Mouse (Mus musculus) retina, postnatal 1 day (tissue): ENCODE measurements around the gene Smarcc2.
"Not testable (repeated sequence)": the region's sequence is repeated elsewhere in the genome, so short reads cannot be mapped to it uniquely, and the experiment has no call there.

Experiments used
- DNase-seq: peaks from one replicate; pipeline ENCODE4 v3.0.0-alpha.2; 2012

Gene Smarcc2

GRCm38 (mm10) chr10:128444354-128444753, 14.7 kb upstream of the Smarcc2 start:
- no peak for DNase-seq

DNA sequence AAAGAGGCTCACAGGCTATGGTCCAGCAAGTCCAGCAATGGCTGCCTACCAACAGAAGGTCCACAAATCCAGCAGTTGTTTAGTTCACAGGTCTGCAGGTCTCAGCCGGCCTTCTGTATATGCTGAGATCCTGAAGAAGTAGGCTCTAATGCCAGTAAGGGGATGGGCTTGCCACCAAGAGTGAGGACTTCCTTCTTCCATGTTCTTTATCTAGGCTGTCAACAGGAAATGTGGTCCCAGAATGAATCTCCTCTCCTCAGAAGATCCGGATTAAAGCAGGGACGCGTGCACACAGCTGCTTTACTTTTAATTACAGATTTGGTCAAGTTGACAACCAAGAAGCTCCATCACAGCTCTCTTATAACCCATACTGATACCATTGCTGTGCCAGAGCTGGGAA, 13.6 kb upstream of the Smarcc2 start:
- no peak for DNase-seq

GRCm38 (mm10) chr10:128451014-128451413, 8.0 kb upstream of the Smarcc2 start:
- DNase-seq: no peak

GRCm38 (mm10) chr10:128454471-128454870, 4.6 kb upstream of the Smarcc2 start:
- DNase-seq: no peak

DNA sequence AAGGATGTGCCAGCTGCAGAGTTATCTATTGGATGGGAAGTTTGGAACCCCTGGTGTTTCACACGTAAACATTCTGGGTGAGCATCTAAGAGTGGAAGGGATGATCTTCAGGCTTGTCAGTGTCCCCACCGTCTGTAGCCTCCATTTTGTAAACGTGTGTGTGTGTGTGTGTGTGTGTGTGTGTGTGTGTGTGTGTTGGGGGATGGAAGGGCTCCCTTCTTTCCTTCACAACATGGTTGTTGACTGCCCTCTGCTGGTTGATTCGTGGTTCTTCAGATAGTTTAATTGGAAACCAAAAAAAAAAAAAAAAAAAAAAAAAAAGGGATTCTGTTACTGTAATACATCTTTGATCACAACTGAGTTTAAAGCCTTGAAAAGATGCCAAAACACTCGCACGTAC, 3.8 kb upstream of the Smarcc2 start:
- peak; percentile 93 for DNase-seq

GRCm38 (mm10) chr10:128457676-128458075, 1.4 kb upstream of the Smarcc2 start:
- DNase-seq: no peak

DNA sequence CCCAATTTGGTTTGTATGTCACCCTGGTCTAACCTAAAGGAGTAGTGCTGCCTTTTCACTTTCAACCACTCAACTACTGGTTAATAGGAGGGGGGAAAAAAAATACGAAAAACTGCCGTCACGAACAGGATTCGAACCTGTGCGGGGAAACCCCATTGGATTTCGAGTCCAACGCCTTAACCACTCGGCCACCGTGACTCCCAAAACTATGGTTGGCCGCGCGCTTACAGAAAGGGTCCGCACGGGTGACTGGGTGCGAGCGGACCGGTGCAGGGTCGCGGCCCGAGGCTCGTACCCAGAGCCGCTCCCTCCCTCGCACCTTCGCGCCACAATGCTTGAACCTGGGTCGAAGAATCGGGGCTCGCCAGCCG, 715 bp upstream of the Smarcc2 start:
- DNase-seq: peak; percentile 91

DNA sequence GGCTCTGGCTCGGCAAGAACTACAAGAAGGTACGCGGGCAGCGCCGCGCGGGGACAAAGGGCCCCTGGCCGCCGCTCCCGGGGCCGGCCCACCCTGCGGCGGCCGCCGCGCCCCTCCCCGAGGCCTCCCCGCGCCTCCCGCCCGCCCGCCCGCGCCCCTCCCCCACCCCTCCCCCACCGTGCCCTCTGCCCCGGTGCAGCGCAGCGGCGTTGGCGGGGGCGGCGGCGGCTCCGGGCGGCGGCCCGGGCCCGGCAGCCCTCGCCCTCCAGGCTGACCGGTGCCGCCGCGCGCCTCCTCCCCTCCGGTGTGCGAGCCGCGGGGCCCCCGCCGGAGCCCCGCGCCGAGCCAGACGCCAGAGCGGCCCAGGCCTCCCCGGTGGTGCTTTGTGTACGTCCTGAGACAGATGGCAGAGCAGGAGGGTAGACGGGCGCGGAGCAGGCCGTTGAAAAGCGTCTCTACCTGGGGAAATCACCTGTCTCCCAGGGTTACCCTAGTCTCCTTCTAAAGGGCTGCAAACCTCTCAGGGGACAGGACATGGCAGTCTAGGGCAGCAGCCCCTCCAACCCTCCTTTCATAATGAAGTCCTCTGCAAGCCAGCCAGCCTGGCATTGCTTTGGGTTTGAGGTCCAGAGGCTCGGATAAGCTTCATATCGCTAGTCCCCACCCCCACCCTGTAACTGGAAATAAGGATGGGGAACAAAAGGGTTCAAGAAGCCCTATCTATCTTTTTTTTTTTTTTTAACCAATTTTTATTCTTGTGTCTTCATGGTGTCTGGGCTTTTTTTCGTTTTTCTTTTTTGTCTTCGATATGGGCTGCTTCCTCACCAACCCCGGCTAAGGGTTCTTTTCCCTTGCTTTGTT, 591 bp downstream of the Smarcc2 start:
- DNase-seq: peak; percentile 60

GRCm38 (mm10) chr10:128460270-128460630, 1.2 kb downstream of the Smarcc2 start:
- DNase-seq: peak; percentile 37

DNA sequence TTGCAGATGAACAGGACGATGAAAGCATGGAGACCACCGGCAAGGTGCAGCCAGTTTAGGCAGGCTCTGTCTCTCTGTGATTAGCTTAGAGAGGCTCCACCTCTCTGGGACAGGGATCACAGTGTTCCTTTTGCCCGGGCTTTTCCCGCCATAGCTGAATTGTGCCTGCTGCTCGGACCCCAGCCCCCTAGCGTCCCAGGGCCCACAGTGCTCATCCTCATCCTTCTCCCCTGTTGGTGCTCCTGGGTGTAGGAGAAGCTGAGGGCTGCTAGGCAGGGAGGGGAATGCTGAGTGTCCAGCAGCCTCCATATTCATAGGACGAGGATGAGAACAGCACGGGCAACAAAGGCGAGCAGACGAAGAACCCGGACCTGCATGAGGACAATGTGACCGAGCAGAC, 15.3 kb downstream of the Smarcc2 start:
- DNase-seq: no peak

GRCm38 (mm10) chr10:128486370-128486769, 27.3 kb downstream of the Smarcc2 start:
- DNase-seq: no peak

DNA sequence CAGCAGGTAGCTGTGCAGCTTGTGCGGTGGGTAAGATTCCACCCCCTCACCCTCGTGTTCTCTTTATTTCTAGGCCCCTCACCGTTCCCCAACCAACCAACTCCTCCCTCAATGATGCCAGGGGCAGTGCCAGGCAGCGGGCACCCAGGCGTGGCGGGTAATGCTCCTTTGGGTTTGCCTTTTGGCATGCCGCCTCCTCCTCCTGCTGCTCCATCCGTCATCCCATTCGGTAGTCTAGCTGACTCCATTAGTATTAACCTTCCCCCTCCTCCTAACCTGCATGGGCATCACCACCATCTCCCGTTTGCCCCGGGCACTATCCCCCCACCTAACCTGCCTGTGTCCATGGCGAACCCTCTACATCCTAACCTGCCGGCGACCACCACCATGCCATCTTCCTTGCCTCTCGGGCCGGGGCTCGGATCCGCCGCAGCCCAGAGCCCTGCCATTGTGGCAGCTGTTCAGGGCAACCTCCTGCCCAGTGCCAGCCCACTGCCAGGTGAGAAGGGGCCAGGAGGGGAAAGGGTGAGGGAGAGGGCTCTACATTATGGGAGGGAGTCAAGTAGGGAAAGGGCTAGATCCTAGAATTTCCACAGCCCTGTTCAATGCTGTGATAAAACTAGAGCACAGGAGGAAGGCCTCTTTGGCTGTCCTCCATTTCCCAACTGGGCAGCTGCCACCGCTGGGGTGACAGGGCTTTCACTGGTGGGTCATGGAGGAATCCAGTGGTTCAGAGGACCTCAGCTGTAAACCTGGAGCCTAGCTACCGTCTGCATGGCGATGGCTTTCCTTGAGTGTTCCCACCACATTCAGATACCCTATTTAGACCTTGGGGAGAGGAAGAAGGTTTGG, 29.0 kb downstream of the Smarcc2 start:
- no peak for DNase-seq

DNA sequence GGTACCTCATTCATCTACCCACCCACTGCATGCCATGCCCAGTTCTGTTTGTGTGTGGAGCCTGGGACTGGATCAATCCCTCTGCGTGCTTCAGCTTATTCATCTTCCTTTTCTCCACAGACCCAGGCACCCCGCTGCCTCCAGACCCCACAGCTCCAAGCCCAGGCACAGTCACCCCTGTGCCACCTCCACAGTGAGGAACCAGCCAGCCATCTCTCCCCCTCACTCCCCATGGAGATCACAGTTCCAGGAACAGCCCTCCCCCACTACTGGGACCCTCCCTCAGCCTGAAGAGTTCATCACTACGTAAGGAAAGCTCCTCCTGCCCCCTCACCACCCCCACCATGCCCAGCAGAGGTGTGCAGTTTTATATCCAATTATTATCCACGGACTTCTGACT, 29.7 kb downstream of the Smarcc2 start:
- DNase-seq: no peak

DNA sequence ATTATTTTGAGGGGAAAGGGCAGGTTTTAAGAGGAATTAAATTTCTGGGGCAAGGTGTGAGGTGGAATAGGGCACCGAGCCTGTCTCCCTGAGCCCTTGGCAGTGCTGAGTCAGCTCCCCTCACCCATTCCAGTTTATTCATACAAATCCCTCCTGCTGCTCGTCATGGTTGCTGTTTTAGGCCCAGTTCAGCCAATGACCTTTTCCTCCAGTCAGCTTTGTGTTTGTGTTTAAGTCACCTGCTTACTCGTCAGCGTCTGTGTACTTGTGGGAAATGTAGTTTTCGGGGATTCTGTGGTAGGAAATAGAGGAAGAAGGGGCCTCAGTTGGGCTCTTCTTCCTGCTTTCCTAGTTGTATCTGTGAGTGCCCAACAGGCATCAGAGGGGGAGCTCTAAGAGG, 30.3 kb downstream of the Smarcc2 start:
- no peak for DNase-seq

DNA sequence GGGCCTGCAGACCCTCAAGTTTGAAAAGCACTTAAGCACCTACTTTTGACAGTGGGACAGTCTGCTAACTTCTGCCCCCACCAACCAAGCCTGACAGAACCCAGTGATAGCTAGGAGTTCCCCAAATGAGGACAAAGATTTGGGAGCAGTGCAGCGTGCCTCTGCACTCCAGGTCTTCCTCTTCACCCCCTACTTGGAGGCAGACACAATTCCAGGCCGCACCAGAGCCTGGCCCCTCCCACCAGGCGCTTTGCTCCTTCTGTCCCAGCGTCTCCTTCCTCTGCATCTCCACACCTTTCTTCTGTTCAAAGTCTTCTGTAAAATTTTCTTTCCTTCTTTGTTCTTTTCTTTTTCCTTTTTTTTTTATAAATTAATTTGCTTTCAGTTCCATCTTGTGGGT, 30.7 kb downstream of the Smarcc2 start:
- DNase-seq: no peak

DNA sequence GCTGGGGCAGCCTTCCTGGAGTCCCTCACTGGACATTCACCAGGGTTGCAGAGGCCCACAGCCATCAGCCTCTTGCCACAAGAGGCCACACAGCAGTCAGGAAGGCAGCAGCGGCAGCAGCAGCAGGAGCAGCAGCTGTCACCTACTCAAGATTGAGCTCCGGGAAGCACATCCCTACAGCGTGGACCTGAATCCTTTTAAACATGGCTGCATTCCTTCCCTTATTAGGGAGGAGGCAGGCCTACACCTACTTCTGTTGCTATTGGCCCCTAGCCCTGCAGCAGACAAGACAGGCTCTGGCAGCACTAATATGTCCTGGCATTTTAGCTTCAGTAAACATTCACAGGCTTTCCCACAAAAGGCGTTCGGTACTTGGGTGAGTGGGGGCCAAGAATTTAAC, 31.2 kb downstream of the Smarcc2 start:
- no peak for DNase-seq

GRCm38 (mm10) chr10:128490912-128491311, 31.9 kb downstream of the Smarcc2 start:
- no peak for DNase-seq

GRCm38 (mm10) chr10:128491495-128491894, 32.4 kb downstream of the Smarcc2 start:
- no peak for DNase-seq

DNA sequence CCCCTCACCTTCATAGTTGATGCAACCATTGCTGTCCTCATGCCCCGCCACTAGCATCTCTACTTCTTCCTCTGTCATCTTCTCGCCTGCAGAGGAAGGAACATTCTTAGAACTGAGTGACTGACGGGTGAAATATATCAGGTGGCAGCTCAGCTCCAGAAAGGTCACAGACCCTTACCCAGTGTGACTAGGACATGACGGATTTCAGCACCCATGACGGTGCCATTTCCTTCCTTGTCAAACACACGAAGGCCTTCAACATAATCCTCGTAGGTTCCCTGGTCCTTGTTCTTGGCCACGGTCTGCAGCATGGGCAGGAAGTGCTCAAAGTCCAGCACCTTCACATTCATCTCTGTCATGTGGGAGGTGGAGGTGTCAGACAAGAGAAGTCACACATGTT, 33.0 kb downstream of the Smarcc2 start:
- not testable (repeated sequence) for DNase-seq

GRCm38 (mm10) chr10:128492633-128493311, 33.7 kb downstream of the Smarcc2 start:
- DNase-seq: peak; percentile 68

- no peak for DNase-seq
Measured at GRCm38 (mm10) chr10:128493319-128493694, 34.3 kb downstream of the Smarcc2 start.

GRCm38 (mm10) chr10:128493695-128494666, 34.9 kb downstream of the Smarcc2 start, which contains the start of gene Myl6:
TSS of gene Myl6 (minus strand) at chr10:128494145.
- peak; percentile 99 for DNase-seq
